Mouse (Mus musculus): ENCODE measurements around the gene Sowahc. TPM values are rescaled to one million over a fixed set of nuclear protein-coding genes. Genes with fewer than 3 reads are reported as not detected.

Sowahc gene
- total RNA-seq, 2 experiments from 2014 or later: 7.9 to 9.7 TPM

GRCm38 (mm10) chr10:59250679-59251078 lies 28.9 kb downstream of the Sowahc start:
- no peak for DNase-seq (ENCODE audit: low spot score in 2 of 2)
- intact Hi-C loops (cut with DNase I): no loop called here

GRCm38 (mm10) chr10:59251980-59252379 lies 30.2 kb downstream of the Sowahc start:
- intact Hi-C loops (cut with DNase I): no loop called here
- no peak for DNase-seq (ENCODE audit: low spot score in 2 of 2)

GRCm38 (mm10) chr10:59252396-59252795 lies 30.6 kb downstream of the Sowahc start:
- intact Hi-C loops (cut with DNase I): no loop called here
- no peak for DNase-seq (ENCODE audit: low spot score in 2 of 2)

GRCm38 (mm10) chr10:59253541-59254079 lies 31.9 kb downstream of the Sowahc start:
- intact Hi-C loops (cut with DNase I): no loop called here
- DNase-seq (ENCODE audit: low spot score in 2 of 2): no peak

GRCm38 (mm10) chr10:59256533-59256932 lies 34.8 kb downstream of the Sowahc start:
- intact Hi-C loops (cut with DNase I): no loop called here
- DNase-seq (ENCODE audit: low spot score in 2 of 2): no peak

- intact Hi-C loops (cut with DNase I): no loop called here
- no peak for DNase-seq (ENCODE audit: low spot score in 2 of 2)
Observed at GRCm38 (mm10) chr10:59259572-59259971, 37.8 kb downstream of the Sowahc start.

GRCm38 (mm10) chr10:59261603-59262002 lies 39.9 kb downstream of the Sowahc start:
- intact Hi-C loops (cut with DNase I): no loop called here
- no peak for DNase-seq (ENCODE audit: low spot score in 2 of 2)

GRCm38 (mm10) chr10:59262021-59262420 lies 40.3 kb downstream of the Sowahc start:
- no peak for DNase-seq (ENCODE audit: low spot score in 2 of 2)
- intact Hi-C loops (cut with DNase I): no loop called here

- DNase-seq (ENCODE audit: low spot score in 2 of 2): no peak
- intact Hi-C loops (cut with DNase I): no loop called here
Observed at GRCm38 (mm10) chr10:59262979-59263378, 41.2 kb downstream of the Sowahc start.

GRCm38 (mm10) chr10:59265067-59265466 lies 43.3 kb downstream of the Sowahc start:
- no peak for DNase-seq (ENCODE audit: low spot score in 2 of 2)
- intact Hi-C loops (cut with DNase I): no loop called here

GRCm38 (mm10) chr10:59265674-59266073 lies 43.9 kb downstream of the Sowahc start:
- intact Hi-C loops (cut with DNase I): no loop called here
- DNase-seq (ENCODE audit: low spot score in 2 of 2): no peak

- no peak for DNase-seq (ENCODE audit: low spot score in 2 of 2)
- intact Hi-C loops (cut with DNase I): no loop called here
Observed at GRCm38 (mm10) chr10:59266097-59266496, 44.3 kb downstream of the Sowahc start.

- intact Hi-C loops (cut with DNase I): no loop called here
- DNase-seq (ENCODE audit: low spot score in 2 of 2): no peak
Observed at GRCm38 (mm10) chr10:59267275-59267674, 45.5 kb downstream of the Sowahc start.

- DNase-seq (ENCODE audit: low spot score in 2 of 2): no peak
- intact Hi-C loops (cut with DNase I): no loop called here
Observed at GRCm38 (mm10) chr10:59268109-59268508, 46.4 kb downstream of the Sowahc start.

GRCm38 (mm10) chr10:59268754-59269153 lies 47.0 kb downstream of the Sowahc start:
- intact Hi-C loops (cut with DNase I): no loop called here
- no peak for DNase-seq (ENCODE audit: low spot score in 2 of 2)

- no peak for DNase-seq (ENCODE audit: low spot score in 2 of 2)
- intact Hi-C loops (cut with DNase I): no loop called here
Observed at GRCm38 (mm10) chr10:59275745-59276144, 54.0 kb downstream of the Sowahc start.

Other genes with a start within 250 kb of the Sowahc start
- 1 to 10 TPM; 7.4 to 9.5 TPM for gene Sept10, start 106 bp upstream of the Sowahc start, total RNA-seq (2021)
- gene P4ha1, start 101.3 kb downstream of the Sowahc start, total RNA-seq (2021): 10 to 100 TPM; 33.9 to 37.1 TPM
- gene Gm10273, start 173.7 kb downstream of the Sowahc start, total RNA-seq (2021): 10 to 100 TPM; 42.2 to 44.7 TPM
- gene Pla2g12b, start 181.7 kb downstream of the Sowahc start, total RNA-seq (2021): not detected
- under 1 TPM in 1 of 2 experiments, not detected in 1; 0.20 TPM for gene Oit3, start 219.8 kb downstream of the Sowahc start, total RNA-seq (2021)

All from left cerebral cortex, postnatal 14 days (tissue).